Mouse (Mus musculus) thymus, adult 2 months (tissue): Measurements from ENCODE around the gene Trmt5.

Source experiments
- CTCF ChIP-seq: fragments of 200-500 bp; IDR thresholded peaks from 2 replicates; pipeline ENCODE4 v1.5.1; 2012; ENCODE audit warnings: mild to moderate bottlenecking, control low read depth, low read length, moderate library complexity, borderline replicate concordance; ENCODE audit not compliant: control insufficient read depth, poor library complexity, insufficient read depth; ENCODE audit errors: extremely low read depth
- POLR2A ChIP-seq: fragments of 200-500 bp; IDR thresholded peaks from 2 replicates; pipeline ENCODE4 v1.6.1; 2012; ENCODE audit warnings: mild to moderate bottlenecking, low read length, control low read depth, moderate library complexity; ENCODE audit not compliant: control insufficient read depth, poor library complexity, insufficient read depth; ENCODE audit errors: extremely low read depth

GRCm38 (mm10) chr12:73304636-73305035 lies 18.1 kb upstream of the Trmt5 start:
- TF ChIP-seq POLR2A (no peak), CTCF (no peak)
